Mouse (Mus musculus): ENCODE data around the gene Yipf2.
A peak's percentile ranks its signal among the peaks of the same experiment; 100 is the strongest.

The Yipf2 gene

DNA sequence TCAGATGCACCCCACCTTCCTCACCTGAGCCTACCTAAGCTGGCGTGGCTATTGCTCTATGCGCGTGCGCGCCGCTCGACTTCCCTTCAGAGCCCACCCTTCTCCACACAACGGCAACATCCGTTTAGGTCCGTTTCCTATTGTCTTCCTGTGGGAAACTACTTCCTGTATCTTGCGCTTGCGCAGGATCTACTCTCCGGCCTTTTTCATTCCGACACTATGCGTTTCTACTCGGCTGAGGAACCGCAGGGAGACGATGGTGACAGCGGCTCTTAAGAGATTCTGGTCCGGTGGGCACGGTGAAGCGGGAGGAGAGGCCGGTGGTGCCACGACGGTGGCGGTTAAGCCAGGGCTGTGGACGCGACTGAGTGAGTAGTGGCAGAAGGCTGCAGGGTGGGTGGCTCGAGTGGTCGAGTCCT is at the start of gene Yipf2, which contains the start of gene Timm29:
TSS of gene Yipf2 (minus strand) at position 126 of the 419 bp plus-strand sequence.
TSS of gene Timm29 (plus strand) at position 20 of the 419 bp plus-strand sequence.
- peak; percentile 84 to 93 for DNase-seq (ENCODE audit: low spot score in 2 of 2)

DNA sequence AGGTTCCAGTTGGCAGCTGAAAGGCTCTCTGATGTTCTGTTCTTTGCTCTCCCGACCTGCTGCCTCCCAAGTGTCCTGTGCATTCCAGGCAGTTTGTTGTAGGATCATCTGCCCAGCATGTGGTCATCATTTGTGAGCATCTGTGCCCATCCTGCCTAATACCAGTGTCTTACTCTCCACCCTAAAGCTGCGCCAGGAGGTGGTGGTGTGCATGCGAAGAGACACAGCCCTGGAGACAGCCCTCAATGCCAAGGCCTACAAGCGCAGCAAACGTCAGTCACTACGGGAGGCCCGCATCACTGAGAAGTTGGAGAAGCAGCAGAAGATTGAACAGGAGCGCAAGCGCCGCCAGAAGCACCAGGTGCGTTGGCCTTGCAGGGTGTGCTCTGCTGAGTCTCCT is 46.4 kb upstream of the Yipf2 start:
- DNase-seq (ENCODE audit: low spot score in 2 of 2): no peak

DNA sequence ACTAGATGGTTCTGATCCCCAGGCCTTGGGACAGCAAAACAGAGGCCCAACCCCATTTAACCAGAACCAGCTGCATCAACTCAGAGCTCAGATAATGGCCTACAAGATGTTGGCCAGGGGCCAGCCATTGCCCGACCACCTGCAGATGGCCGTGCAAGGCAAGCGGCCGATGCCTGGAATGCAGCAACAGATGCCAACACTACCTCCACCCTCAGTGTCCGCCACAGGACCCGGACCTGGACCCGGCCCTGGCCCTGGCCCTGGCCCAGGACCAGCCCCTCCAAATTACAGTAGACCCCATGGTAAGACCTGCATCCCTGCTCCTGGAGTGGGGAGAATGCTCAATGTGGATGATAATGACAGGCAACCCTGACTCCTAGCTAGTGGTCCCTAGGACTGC is 43.0 kb upstream of the Yipf2 start:
- DNase-seq (ENCODE audit: low spot score in 2 of 2): no peak

DNA sequence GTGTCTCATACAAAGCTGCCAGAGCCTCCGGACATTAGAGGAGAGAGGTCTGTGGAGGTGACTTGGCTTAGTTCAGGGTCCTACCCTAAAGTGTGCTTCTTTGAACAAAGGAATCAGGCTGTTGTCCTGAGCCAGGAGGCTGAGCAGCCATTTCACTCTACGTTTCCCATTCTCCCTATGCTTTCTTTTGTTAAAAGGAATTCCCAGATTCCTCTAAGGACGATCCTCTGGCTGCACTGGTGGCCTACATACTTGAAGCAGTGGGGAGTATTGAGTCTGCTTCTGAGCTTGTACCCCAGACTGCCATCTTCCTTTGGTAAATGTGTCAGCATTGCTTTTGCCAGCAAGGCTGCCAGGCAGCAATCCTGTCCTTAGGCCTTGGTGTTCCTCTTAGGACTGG is 40.5 kb upstream of the Yipf2 start:
- DNase-seq (ENCODE audit: low spot score in 2 of 2): no peak

DNA sequence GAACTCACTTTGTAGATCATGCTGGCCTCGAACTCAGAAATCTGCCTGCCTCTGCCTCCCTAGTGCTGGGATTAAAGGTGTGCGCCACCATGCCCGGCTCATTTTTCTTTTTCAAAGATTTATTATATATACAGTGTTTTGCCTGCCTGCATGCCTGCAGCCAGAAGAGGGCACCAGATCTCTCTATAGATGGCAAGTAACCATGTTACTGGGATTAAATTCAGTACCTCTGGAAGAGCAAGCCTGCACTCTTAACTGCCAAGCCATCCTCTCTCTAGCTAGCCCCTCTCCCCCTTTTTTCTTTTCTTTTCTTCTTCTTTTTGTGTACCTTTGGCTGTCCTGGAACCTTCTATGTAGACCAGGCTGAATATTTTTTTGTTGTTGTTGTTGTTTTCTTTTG is 38.0 kb upstream of the Yipf2 start:
- DNase-seq (ENCODE audit: low spot score in 2 of 2): no peak

DNA sequence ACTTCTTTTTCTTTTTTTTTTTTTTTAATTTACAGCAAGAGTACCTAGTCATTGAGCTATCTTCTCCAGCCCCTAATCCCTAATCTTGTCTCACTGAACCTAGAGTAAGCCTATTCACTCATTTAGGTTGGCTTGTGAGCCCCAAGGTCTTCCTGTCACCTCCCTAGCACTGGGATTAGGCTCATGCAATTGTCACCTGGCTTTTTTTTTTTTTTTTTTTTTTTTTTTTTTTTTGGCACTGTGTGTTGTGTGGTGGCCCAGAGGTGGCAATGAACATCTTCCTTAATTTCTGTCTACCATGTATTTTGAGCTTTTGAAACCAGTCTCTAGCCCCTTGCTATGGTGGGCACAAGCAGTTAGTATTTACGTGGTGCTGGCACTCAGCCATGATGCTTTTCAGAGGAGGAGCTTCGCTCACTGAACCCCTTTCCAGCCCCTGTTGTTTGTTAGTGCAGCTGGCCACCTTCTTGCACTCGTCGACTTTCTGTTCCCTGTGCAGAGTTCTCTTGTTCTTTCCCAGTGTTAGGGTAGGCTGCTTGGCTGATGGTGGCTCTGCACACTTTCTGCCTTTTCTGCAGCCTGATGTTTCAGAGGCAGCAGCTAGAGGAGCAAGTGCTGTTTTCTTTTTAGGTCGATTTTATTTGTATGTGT is 34.6 kb upstream of the Yipf2 start:
- no peak for DNase-seq (ENCODE audit: low spot score in 2 of 2)

DNA sequence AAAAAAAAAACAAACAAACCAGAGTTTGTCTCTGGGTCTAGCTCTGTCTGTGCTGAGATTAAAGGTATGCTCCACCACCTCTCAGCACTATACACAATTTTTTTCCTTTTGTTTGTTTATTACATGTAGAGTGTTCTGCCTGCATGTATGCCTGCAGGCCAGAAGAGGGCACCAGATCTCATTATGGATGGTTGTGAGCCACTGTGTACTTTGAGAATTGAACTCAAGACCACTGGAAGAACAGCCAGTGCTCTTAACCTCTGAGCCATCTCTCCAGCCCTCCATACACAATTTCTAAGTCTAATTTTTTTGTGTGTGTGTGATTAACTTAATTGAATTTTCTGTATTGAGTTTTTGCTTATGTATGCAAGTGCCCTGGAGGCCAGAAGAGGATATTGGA is 33.9 kb upstream of the Yipf2 start:
- no peak for DNase-seq (ENCODE audit: low spot score in 2 of 2)

DNA sequence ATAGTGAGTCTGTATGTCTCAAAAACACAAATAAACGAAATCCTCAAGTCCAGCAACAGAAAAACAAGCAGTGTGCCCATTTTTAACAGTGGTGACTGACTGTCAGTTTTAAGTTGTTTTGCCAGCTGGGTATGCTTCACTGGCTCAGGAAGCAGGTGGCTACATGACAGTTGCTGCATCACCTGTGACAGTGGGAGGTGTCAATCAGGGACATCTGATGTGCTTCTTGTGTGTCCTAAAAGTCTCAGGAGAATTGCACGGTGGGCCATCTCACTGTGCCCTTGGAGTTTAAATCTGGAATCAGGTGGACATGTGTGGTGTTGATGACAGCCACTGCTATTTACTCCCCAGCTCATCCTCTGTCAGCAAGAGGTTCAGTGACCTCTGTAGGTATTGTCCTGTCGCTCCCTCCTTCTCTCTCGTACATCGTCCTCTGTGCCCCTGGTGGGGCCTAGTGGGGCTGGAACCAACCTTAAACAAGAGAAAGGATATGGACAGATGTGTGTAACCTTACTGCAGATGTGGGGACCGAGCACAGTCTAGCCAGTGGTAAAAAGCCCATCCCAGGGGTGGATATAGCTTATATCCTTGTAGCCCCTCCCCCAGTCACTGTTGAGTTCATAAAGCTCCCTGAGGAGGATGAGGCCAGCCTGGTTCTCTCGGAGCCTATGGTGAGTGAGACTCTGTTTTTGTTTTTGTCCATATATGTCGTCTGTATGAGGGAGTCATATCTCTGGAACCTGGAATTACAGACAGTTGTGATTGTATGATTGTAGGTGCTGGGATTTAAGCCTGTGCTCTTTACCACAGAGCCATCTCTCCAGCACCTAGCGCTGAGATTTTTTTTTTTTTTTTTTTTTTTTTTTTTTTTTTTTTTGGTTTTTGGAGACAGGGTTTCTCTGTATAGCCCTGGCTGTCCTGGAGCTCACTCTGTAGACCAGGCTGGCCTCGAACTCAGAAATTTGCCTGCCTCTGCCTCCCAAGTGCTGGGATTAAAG is 33.0 kb upstream of the Yipf2 start:
- DNase-seq (ENCODE audit: low spot score in 2 of 2): no peak

DNA sequence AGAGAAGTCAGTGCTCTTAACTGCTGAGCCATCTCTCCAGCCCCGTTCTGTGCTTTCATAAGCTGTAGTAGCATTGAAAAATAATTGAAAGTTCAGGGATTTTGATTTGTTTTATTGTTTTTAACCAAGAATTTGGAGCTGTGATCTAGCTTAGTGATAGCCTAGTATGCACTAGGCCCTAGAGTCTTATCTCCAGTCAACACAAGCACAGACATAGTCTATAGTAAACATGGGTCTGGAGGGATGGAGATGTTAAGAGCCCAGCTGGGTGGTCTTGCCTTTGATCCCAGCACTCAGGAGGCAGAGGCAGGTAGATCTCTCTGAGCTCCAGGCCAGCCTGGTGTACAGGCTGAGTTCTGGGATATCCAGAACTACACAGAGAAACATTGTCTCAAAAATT is 30.0 kb upstream of the Yipf2 start:
- DNase-seq (ENCODE audit: low spot score in 2 of 2): no peak

DNA sequence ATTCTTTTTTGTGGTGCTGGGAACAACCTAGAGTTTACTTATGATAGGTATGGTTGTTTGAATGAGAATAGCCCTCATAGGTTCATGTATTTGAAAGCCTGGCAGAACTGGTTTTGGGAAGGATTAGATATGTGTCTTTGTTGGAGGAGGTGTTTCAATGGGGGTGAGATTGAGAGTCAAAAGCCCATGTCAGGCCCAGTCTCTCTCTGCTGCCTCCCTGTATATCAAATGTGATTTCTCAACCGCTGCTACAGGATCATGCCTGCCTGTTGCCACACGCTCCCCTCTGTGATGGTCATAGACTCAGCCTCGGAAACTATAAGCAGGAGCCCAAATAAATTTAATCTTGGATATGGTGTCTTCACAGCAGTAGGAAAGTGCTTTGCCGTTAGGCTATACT is 27.6 kb upstream of the Yipf2 start:
- DNase-seq (ENCODE audit: low spot score in 2 of 2): no peak

DNA sequence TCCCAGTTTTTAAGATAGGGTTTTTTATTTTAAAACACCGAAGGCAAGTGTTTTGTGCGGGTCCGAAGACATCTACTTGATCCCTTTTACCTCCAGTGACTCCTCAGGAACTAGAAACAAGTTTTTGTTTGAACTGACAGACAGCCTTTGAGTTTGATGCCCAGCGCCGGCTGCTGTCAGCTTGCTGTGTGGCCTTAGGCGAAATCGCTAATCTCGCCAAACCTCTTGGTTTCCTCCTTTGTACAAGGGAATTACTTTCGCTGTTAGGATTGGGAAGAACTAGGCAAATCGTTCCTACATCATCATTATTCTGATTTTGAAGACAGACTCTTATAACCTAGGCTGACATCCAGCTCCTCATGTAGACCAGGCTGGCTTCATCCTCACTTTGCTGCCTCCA is 24.4 kb upstream of the Yipf2 start:
- DNase-seq (ENCODE audit: low spot score in 2 of 2): no peak

DNA sequence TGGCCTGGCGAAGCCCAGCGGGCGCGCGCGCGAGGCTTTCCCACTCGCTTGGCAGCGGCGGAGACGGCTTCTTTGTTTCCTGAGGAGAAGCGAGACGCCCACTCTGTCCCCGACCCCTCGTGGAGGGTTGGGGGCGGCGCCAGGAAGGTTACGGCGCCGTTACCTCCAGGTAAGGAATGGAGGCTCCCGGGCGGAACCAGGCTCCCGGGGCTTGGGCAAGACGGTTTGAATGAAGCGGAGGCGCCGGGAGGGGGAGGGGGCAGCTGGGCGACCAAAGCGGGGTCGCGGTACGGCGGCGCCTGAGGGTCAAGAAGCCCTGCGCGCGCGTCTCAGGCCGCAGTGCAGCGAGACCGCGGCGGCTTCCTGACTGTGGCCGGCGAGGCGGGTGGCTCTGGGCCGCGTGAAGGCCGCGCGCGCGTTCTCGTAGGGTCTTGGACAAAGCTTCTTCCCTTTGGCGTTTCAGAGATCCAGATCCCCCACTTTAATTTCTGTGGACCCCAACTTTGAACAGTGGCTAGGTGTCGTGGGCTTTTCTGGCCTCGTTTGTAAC is 23.7 kb upstream of the Yipf2 start:
- peak in 1 of 2 experiments; percentile 80 for DNase-seq (ENCODE audit: low spot score in 2 of 2)

DNA sequence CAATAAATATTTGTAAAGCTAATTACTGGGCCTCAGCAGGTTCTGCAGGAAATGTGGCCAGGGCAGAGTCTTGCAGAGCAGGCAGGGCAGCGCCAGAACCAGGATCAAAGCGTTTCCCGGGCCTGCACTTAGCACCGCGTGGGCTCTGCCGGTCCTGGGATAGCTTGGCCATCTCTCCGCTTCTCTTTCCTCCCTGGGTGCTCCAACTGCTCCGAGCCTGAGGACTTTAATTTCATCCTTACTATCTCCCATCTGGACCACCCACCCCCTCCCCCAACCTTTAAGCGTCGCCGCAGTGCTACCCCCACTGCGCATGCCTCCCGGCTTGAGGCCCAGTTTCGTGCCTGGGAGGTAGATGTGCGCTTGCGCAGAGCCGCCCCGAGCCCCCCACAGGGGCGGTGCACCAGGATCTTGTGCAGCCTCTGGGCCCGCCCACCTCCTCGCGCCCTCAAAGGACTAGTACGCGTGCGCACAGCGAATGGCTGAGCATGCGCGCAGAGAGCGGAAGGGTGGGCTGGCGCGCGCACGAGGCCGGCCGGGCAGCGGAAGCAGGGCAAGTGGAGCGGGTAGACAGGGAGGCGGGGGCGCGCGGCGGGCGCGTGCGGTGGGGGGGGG is 23.1 kb upstream of the Yipf2 start, which contains the start of gene Smarca4:
TSS of gene Smarca4 (plus strand) at position 553 of the 615 bp plus-strand sequence.
- DNase-seq (ENCODE audit: low spot score in 2 of 2): peak; percentile 99

DNA sequence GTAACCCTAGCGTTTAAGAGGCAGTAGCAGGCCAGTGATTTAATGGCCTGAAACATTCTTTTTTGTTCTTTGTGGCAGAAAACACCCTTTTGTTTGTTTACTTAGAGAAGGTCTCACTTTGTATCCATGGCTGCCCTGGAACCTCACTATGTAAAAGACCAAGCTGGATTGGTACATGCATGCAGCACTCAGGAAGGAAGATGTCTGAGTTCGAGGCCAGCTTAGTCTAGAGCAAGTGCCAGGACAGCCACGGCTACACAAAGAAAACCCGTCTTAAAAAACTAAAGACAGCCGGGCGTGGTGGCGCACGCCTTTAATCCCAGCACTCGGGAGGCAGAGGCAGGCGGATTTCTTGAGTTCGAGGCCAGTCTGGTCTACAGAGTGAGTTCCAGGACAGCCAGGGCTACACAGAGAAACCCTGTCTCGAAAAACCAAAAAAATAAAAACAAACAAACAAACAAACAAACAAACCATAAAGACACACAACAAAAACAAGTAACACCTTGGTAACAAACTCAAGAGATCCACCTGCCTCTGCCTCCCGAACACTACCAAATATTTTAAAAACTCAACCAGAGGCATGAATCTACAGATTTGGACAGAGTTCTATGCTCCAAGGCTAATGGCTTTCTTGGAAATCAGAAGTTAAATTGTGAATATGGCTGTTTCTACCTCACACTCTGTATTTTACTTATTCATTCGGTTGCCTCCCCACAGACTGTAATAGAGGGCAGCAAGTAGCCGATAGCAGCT is 22.4 kb upstream of the Yipf2 start:
- DNase-seq (ENCODE audit: low spot score in 2 of 2): no peak

DNA sequence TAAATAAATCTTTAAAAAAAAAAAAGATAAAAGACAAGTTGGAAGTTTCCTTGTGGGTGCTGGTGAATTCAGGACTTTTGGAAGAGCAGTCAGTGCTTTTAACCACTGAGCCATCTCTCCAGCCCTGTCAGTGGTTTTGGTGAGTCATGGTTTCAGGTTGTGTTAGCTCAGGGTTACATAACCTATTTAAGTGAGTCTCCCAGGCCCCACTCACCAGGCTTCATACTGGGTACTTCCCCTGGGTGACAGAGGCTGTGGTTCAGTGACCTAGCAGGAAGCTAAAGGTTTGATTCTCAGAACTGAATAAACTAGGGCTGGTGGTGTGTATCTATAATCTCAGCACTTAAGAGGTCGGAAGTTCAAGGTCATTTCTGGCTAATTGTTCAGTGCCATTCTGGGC is 17.2 kb upstream of the Yipf2 start:
- DNase-seq (ENCODE audit: low spot score in 2 of 2): no peak

DNA sequence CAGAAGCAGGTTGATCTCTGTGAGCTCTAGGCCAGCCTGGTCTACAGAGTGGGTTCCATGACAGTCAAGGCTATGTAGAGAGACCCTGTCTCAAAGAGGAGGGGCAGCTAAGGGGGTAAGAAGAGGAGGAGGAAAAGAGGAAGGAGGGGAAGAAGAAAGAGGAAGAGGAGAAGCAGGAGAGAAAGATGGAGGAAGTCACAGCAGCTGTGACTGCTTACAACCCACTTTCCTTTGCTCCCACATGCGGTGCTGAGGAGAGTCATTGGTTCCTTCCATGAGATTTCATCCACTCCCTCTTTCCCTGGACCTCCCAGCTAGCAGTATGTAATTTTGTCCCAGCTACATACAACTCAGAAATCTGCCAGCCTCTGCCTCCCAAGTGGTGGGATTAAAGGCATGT is 14.0 kb upstream of the Yipf2 start:
- DNase-seq (ENCODE audit: low spot score in 2 of 2): no peak

DNA sequence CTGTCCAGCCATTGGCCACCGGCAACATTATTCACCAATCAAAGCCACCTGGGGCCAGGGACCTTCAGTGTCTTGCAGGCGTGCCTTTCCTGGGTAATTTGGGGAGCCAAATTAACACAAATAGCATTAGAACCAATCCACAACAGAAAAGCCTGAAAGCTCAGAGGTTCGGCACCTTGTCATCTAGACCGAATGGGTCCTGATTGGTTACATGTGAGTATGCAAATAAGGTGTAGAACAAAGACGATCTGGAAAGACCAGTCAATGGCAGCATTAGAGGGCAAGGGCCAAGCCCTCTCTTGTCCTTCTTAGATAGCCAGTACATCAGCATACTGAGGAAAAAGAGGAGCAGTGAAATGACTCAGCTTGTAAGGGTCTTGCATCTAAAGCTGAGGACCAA is 13.2 kb upstream of the Yipf2 start:
- DNase-seq (ENCODE audit: low spot score in 2 of 2): no peak

DNA sequence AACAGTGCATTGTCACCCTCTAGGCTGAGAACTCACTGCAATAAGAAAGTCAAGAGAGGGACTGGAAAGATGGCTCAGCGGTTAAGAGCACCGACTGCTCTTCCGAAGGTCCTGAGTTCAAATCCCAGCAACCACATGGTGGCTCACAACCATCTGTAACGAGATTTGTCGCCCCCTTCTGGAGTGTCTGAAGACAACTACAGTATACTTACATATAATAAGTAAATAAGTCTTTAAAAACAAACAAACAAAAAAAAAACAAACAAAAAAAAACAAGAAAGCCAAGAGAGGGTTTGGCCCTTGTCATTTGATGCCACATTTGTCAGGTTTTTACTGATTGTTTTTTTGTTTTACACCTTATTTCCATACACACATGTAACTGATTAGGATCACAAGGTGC is 11.5 kb upstream of the Yipf2 start:
- no peak for DNase-seq (ENCODE audit: low spot score in 2 of 2)

DNA sequence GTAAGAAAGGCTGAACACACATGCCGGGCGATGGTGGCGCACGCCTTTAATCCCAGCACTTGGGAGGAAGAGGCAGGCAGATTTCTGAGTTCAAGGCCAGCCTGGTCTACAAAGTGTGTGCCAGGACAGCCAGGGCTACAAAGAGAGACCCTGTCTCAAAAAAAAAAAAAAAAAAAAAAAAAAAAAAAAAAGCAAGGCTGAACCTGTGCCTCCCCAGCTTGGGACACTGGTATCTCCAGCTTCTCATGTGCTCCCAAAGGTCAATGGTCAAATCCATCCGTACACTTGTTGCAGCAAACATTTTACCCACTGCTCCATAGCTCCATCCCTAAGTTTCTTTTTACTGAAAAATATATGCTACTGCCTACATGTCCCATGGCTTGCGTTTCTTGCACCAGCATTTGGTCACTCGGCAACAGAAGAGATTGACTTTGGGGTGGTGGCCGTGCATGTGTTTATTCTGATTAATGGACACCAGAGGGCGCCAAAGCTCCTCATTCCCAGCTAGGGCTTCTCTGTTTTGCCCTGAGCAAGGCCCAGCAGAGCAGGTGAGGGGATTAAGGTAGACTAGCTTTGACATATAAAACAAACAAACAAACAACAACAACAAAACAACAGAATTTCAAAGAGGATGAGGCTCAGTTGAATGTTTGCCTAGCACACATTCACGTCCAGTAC is 9.2 kb upstream of the Yipf2 start:
- DNase-seq (ENCODE audit: low spot score in 2 of 2): peak in 1 of 2 experiments; percentile 59

DNA sequence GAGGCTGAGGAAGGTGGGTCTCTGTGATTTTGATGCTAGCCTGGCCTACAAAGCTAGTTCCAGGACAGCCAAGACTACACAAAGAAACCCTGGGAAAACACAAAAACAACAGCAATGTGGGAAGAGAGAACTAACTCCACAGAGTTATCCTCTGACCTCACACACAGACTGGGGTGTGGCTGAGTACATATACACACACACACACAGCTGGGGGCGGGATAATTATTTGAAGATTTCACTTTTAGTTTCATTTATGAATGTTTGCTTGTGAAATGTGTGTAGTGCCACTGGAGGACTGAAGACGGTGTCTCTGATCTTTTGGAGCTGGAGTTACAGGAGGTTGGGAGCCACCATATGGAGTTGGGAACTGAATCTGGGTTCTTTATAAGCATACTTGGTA is 8.4 kb upstream of the Yipf2 start:
- DNase-seq (ENCODE audit: low spot score in 2 of 2): no peak

DNA sequence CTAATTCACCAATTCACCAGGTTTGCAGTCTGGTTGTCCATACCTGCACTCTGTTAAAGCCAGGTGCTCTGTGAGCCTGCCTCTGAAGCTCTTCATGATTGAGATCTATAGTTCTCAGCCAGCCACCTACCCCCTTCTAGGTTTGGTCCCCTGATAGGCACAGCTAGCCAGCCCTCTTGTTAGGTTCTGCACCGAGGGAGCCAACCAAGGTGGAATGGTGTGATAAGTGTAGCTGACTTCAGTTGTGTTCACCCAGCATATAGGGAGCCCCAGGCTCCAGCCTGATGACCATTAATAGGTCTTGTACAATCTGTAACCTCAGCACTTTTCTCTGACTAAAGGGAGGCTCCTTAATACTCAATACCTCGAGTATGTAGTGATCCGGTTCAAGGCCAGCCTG is 7.6 kb upstream of the Yipf2 start:
- no peak for DNase-seq (ENCODE audit: low spot score in 2 of 2)

All from frontal cortex, postnatal 14 days (tissue).